Mouse (Mus musculus): Measurements from ENCODE around the gene Ankrd13b. TPM values are rescaled to one million over a fixed set of nuclear protein-coding genes. Genes with fewer than 3 reads are reported as not detected.

The Ankrd13b gene
- polyA plus RNA-seq, 1 experiment, result 4.6 TPM

DNA sequence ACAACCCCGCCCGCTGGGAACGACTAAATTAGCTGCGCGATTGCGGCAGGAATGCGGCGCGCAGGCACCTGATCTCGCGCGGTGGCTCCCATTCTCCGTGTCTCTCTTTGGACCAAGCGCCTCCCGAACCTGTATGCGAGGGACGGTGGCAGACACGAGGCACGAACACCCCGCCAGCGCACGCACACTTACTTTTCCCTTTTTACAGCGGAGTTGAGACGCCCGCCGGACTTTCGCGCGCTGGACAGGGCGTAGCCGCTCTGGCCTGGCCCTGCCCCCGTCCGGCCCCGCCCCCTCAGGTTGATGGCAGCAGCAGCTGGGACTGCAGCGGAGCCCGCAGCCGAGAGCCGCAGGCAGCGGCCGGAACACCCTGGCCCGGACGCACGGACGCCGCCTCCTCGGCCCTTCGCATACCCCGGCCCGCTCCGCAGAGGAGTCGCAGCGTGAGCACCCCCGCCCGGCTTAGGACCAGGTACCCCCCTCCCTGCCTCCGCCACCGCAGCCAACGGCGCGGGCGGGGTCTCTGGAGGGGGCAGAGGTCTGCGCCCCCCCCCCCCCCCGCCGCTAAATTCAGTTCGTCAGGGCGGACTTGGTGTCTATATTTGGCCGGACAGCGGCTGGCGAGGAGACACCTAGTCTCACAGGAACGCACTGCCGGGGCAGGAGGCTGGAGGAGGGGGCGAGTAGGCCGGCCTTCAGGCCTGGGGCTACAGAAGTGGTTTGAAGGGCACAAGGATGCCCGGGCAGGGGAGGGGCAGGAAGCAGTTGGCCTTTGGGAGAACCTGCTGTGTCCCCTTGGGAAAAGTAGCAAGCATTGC is 27.0 kb downstream of the Ankrd13b start, which contains the start of gene Coro6:
Gene Coro6, plus strand, starts transcription at position 129 of the 818 bp plus-strand sequence.
- TF ChIP-seq GATA1 (IDR thresholded peaks at IDR 0.05; ENCODE audit: low read length), result no peak

DNA sequence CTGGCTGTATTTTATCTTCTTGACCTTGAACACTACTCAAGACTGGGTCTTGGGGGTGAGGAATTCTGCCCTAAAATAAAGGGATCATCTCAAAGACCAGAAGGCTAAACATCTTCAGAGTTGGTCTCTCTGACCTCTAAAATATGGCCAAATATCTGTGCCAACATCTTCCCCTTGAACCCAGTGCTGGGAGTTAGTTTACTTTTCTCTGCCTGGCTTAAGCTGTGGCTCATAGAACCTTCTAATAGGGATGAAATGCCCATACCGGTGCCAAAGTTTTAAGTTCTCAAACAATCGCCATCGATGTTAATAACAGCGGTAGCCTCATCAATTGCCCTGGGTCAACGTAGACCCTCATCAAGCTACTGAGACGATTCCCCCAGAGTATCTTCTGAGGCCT is 27.6 kb downstream of the Ankrd13b start:
- no peak for TF ChIP-seq GATA1 (IDR thresholded peaks at IDR 0.05; ENCODE audit: low read length)

DNA sequence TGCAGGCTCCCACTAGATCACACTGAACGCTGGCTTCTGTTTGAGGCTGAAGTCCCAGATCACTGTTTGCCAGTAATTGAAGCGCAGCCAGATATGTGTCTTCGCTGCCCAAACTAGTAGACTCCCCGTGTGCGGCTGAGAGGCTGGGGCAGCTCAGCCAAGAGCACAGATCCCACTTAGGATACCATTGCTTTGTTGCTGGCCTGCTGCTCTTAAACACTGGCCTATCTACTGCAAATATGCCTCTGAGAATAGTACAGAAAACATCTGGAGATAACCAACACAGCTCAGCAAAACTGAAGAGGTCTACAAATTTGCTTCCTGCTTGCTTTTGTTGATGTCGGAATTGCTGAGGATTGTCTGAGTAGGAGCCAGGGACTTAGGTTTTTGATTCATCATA is 32.6 kb downstream of the Ankrd13b start:
- TF ChIP-seq GATA1 (IDR thresholded peaks at IDR 0.05; ENCODE audit: low read length), result no peak

DNA sequence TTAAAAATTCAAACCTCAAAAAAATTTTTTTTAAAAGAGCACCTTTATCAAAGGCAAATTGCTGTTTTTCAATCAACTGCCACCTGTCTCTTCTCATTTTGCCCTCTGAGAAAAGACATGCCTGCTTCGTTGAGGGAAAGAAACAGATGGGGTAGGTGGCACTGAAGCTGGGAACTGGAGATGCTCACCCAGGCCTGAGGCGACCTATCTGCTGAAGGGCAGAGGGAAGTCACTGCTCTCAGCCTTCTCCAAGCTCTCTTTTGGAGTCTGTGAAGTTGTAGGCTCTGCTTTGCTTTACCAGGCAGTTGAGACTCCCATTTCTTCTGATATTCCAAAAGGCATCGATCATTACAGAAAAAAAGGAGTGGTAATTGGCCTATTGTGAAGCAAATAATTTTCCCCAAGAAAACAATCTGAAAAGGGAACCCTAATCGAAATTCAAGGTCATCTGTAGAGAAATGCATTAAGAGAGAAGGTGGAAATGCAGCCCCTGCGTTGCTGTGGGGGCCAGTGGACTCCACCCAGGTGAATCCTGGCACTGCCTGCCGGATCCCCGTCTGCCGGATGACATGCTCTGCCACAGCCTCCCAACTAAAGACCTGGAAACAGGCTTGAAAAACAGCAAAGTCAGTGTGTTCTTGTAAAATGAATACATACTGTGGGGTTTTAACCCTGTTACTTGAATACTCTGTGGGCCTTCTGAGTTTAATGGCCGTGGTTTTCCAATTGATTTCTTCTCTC is 33.5 kb downstream of the Ankrd13b start:
- TF ChIP-seq GATA1 (IDR thresholded peaks at IDR 0.05; ENCODE audit: low read length), result no peak

DNA sequence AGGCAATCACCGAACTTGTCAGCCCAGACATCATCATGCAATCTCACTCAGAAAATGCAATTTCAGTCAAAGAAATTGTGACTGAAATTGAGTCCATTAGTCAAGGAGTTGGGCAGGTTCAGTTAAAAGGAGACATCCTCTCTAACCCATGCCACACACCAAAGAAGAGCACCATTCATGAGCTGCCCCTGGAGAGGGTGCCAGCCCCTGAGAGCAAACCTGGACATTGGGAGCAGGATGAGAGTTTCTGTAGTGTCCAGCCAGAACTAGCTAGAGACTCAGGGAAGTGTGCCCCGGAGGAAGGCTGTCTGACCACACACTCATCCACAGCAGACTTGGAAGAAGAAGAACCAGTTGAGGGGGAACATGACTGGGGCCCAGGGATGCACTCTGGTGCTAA is 36.1 kb downstream of the Ankrd13b start:
- no peak for TF ChIP-seq GATA1 (IDR thresholded peaks at IDR 0.05; ENCODE audit: low read length)

DNA sequence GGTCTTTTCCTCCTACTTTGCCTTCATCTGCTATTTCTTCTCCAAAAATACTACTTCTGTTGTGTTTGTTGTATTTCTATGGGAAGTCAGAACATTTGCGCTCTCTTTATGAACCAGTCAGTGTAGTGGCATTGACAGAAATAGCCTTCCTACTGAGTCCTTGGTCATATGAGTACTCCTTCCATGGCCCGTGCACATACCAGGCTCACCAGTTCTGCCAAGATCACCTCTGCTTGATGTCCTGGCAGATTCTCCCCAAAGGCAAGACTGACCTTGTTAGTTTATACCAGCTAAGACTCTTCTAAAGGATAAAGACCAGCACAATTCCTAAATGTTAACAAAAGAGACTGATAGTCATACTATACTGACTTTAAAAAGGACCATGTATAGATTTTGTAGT is 37.8 kb downstream of the Ankrd13b start:
- no peak for TF ChIP-seq GATA1 (IDR thresholded peaks at IDR 0.05; ENCODE audit: low read length)

DNA sequence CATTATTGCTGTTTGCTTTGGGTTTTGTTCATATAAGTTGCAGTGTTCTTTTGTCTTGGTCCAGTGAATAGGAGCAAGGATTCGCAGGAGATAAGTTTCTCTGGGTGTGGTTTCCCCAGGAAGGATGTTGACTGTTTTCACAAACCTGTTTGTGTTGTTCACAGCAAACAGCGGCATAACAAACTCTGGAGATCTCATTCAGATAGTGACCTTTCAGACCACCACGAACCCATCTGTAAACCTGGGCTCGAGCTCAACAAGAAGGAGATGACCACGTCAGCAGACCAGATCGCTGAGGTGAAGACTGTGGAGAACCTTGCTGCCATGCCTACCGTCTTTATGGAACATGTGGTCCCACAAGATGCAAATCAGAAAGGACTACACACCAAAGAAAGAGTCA is 40.3 kb downstream of the Ankrd13b start:
- no peak for TF ChIP-seq GATA1 (IDR thresholded peaks at IDR 0.05; ENCODE audit: low read length)

DNA sequence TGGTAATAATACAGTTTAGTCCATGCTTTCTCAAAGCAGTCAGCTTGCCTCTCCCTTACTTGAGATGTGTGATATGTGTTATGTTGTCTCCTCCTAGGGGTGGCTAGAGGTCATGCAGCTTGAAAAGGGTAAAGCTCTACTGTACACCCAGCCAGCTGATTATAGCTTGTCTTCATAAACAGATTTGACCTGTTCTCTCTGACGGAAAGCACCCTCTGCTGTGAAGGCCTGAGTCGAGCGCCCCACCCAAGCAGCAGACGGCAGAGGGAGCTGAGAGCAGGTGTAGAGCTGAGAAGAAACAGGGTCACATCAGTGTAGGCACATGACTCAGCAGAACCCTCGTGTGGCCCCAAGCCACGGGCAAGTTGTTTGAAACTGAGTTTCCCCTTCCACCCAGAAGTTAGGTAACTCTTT is 42.8 kb downstream of the Ankrd13b start:
- no peak for TF ChIP-seq GATA1 (IDR thresholded peaks at IDR 0.05; ENCODE audit: low read length)

DNA sequence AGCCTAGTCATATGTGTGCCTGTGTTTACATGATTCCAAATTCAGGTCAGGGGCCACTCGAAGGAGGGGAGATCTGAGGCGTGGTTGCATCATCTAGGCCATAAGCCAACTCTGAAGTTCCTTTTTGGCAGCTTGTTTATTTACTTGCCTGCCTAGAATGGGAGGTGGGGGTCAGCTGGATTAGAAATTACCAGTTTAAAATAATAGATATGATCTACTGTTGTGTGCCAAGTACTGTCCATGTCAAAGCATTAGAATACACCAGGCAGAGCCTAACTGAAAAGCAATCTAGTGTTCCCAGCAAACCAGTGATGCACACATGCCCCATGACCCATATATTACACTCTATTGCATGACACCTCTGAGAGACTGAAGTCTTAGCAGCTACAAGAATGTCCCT is 44.5 kb downstream of the Ankrd13b start:
- TF ChIP-seq GATA1 (IDR thresholded peaks at IDR 0.05; ENCODE audit: low read length), result no peak

DNA sequence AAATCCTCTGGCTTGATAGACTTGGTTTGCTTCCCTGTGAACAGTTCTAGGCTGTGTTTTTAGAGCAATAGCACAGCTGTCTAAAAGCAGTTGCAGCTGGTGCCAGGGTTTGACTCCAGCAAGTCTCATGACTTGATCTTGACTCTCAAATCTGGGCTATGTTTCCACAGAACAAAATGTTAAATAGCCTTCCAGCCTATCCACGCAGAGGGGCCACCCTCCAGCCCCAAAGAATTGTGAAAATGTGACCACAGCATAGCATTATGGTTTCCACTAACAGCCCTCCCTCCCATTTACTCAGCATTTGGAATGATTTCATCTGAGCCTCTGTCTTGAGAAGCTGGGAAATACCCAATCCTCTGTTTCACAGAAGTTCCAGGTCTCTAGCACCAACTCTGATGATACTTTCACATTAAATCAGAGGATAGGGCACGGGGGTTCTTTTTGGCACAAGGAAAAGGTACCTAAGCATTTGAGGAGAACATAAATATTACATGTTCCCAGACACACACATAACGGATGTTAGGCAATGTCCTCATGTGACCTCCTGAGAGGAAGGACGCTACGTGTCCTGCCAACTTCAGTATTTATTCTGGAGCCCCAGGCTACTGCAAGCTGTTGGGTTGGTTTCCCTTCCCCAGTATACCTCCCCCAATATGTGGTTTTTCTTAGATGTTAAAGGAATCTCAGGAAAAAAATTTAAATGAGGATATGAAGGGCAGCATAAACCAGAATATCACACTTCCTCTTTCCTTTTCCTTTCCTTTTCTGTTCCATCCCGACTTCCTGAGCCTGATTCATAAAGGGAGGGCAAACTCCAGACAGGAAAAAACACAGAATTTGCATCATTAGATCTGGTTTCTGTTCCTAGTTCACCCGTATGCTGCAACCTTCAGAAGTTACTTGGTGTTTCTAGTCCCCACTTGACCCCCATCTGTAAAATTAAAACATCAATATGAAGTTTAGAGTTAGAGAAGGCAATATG is 47.0 kb downstream of the Ankrd13b start:
- TF ChIP-seq GATA1 (IDR thresholded peaks at IDR 0.05; ENCODE audit: low read length), result no peak

DNA sequence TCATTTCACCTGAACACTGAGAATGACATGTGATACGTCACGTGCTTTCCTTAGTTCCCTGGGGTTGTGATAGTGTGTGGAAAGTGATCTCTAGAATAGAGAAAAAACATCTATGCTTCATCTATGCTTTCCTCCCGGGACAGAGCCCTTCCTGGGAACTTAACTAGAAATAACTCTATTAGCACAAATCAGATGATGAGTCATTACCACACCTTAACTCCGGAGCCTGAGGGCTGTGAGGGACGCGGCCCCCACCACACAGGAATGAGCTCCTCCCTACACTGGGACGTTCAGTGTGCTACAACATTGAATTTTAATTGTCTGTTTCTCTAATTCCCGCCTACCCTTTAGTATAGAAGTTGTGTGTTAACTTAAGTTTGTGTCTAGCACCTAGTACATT is 48.5 kb downstream of the Ankrd13b start:
- TF ChIP-seq GATA1 (IDR thresholded peaks at IDR 0.05; ENCODE audit: low read length), result no peak

DNA sequence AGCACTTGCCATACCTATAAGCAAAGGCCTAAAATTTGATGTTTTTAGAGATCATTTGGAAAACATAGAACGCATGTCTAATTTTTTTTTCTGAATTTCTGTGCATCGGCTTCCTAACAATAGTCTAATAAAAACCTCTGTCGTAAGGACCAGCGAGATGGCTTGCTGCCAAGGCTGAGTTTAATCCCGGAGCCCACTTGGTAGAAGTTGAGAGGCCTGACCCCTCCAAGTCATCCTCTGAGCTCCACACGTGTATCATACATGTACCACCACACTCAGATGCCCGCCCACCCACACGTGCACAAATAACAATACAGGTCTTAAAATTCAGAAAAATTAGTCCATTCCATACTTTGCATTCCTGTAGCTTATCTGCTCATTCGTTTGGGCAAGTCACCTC is 49.4 kb downstream of the Ankrd13b start:
- TF ChIP-seq GATA1 (IDR thresholded peaks at IDR 0.05; ENCODE audit: low read length), result no peak

DNA sequence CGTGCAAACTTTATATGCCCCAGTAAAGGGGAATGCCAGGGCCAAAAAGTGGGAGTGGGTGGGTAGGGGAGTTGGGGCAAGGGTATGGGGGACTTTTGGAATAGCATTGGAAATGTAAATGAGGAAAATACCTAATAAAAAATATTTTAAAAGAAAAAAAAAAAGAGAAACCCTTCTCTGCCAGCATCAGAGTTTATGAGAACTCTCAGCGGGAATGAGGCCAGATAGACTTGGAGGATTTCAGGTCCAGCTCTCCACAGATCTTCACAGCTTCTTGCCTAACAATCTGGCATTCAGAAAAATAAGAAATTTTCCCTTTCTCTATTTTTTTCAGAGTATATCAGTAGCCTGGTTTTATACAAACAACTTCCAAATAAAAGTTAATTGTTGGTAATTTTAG is 52.5 kb downstream of the Ankrd13b start:
- TF ChIP-seq GATA1 (IDR thresholded peaks at IDR 0.05; ENCODE audit: low read length), result no peak

DNA sequence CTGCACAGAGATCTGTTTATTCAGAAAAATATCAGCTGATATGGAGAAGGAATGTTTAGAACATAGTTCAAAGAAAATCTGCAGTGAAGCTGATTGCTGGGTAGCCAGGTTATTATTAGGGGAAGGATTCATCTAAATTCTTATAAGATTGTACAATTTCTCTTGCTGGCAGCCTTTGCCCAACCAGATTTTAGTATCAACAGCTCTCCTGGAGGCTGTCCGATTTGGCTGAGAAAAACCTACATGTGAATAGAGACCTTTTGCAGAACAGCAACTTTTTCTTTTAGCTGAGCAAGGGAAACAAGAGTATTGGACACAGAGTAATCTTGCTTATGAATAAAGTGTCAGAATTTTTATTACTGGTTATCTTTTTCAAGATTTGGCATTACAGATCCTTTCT is 61.0 kb downstream of the Ankrd13b start:
- no peak for TF ChIP-seq GATA1 (IDR thresholded peaks at IDR 0.05; ENCODE audit: low read length)

DNA sequence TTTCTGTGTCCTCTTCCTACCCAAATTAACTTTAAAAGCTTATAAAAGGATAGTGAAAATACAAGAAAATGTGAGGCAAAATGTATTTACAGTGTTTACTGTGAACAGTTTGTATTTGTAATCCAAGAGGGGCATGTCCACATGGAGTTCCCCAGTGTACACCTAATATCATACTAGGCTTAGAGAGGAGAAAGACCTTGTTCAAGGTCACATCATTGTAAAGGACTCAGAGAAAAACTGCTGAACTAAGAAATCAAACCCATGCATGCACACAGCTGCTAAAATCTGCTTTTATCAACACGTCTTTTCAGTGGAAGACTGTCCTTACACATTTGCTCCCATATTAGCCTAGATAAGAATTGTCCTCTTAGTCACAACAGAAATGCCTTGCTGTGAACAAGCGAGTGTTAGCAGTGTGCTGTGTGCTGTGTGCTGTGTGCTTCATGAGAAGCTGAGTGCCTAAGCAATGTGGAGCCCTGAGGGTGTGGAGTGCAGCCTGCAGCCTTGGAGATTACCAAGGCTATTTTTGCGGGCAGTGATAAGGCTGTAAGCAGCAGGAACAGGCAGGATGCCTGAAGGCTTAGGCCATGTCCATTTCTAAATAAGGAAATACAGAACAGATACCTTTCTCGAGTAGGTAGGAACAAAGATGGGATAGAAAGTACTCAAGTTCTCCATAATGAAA is 66.2 kb downstream of the Ankrd13b start:
- no peak for TF ChIP-seq GATA1 (IDR thresholded peaks at IDR 0.05; ENCODE audit: low read length)

Other genes with a start within 250 kb of the Ankrd13b start
- 0.02 TPM in 1 of 2 replicates, not detected in the other for gene Coro6, start 27.3 kb downstream of the Ankrd13b start, polyA plus RNA-seq (2012)
- 92.9 and 94.7 TPM in 2 replicates for gene Git1, start 3.9 kb upstream of the Ankrd13b start, polyA plus RNA-seq (2012)
- 0.29 and 0.30 TPM in 2 replicates for gene Abhd15, start 25.4 kb upstream of the Ankrd13b start, polyA plus RNA-seq (2012)
- gene Trp53i13, start 26.3 kb upstream of the Ankrd13b start, polyA plus RNA-seq (2012), result 5.1 and 6.8 TPM in 2 replicates
- gene Gm10392, start 29.5 kb upstream of the Ankrd13b start, polyA plus RNA-seq (2012), result not detected in 2 replicates
- gene Taok1, start 118.1 kb upstream of the Ankrd13b start, polyA plus RNA-seq (2012), result 2.8 and 3.0 TPM in 2 replicates
- 29.8 and 35.6 TPM in 2 replicates for gene Nufip2, start 196.5 kb upstream of the Ankrd13b start, polyA plus RNA-seq (2012)
- not detected in 2 replicates for gene Cryba1, start 235.6 kb upstream of the Ankrd13b start, polyA plus RNA-seq (2012)

Data from G1E-ER4 (cell line).